Mouse (Mus musculus) right cerebral cortex, postnatal 25 days (tissue): ENCODE data around the gene Gm136.
"Not testable (repeated sequence)": the region's sequence is repeated elsewhere in the genome, so short reads cannot be mapped to it uniquely, and the experiment has no call there.

Source experiments
- DNase-seq: peaks from one replicate; pipeline ENCODE4 v3.0.0; 2022

The Gm136 gene

GRCm38 (mm10) chr4:34756163-34756562, at the start of gene Gm136:
TSS of gene Gm136 (minus strand) at chr4:34756263.
- no peak for DNase-seq

GRCm38 (mm10) chr4:34801166-34802034, 45.3 kb upstream of the Gm136 start:
- no peak for DNase-seq

GRCm38 (mm10) chr4:34798005-34798404, 41.9 kb upstream of the Gm136 start:
- DNase-seq, result no peak

GRCm38 (mm10) chr4:34797294-34797983, 41.4 kb upstream of the Gm136 start:
- no peak for DNase-seq

GRCm38 (mm10) chr4:34796294-34796693, 40.2 kb upstream of the Gm136 start:
- DNase-seq, result no peak

- no peak for DNase-seq
Observed at GRCm38 (mm10) chr4:34786476-34786875, 30.4 kb upstream of the Gm136 start.

GRCm38 (mm10) chr4:34785646-34786045, 29.6 kb upstream of the Gm136 start:
- no peak for DNase-seq

GRCm38 (mm10) chr4:34784865-34785264, 28.8 kb upstream of the Gm136 start:
- DNase-seq, result no peak

GRCm38 (mm10) chr4:34782730-34783129, 26.7 kb upstream of the Gm136 start:
- DNase-seq, result no peak

- DNase-seq, result peak; percentile 87
Observed at GRCm38 (mm10) chr4:34777677-34778527, 21.8 kb upstream of the Gm136 start, which contains the start of gene Smim8. TSS of gene Smim8 (minus strand) at chr4:34778423.

- no peak for DNase-seq
Observed at GRCm38 (mm10) chr4:34771652-34772371, 15.7 kb upstream of the Gm136 start.

- no peak for DNase-seq
Observed at GRCm38 (mm10) chr4:34749236-34749635, 6.8 kb downstream of the Gm136 start.

- DNase-seq, result no peak
Observed at GRCm38 (mm10) chr4:34734461-34734860, 21.6 kb downstream of the Gm136 start.

- not testable (repeated sequence) for DNase-seq
Observed at GRCm38 (mm10) chr4:34733415-34733814, 22.6 kb downstream of the Gm136 start.

- DNase-seq, result peak; percentile 36
Observed at GRCm38 (mm10) chr4:34729851-34730341, 26.2 kb downstream of the Gm136 start, which contains the start of gene Cfap206. TSS of gene Cfap206 (minus strand) at chr4:34730206.

GRCm38 (mm10) chr4:34725710-34726109, 30.4 kb downstream of the Gm136 start:
- DNase-seq, result not testable (repeated sequence)

- DNase-seq, result no peak
Observed at GRCm38 (mm10) chr4:34724306-34724705, 31.8 kb downstream of the Gm136 start.

GRCm38 (mm10) chr4:34723186-34723585, 32.9 kb downstream of the Gm136 start:
- no peak for DNase-seq

- no peak for DNase-seq
Observed at GRCm38 (mm10) chr4:34720127-34720895, 35.8 kb downstream of the Gm136 start.

GRCm38 (mm10) chr4:34719421-34719820, 36.6 kb downstream of the Gm136 start:
- DNase-seq, result no peak

- DNase-seq, result no peak
Observed at GRCm38 (mm10) chr4:34715062-34715461, 41.0 kb downstream of the Gm136 start.
